ENCODE assay signal across 8 mouse cellular contexts in the genomic region with DNA sequence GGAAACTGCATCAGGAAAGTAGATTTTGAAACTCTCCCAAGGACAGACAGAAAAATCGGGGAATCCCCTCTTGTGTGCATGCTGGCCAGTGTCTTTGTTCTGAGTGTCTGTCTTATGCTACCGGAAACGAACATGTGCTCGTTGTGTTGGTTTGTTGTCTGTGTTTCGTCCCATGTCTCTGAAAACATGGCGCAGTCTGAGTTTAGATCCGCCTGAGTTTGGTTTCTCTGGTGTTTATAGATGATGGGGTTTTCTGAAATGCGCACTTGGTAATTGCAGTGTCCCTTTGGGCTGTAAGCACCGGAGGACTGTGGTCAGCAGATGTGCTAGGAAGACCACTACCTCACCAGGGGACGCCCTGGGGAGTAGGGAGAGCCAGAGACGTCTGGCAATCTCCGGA. TPM values are rescaled to one million over a fixed set of nuclear protein-coding genes. Genes with fewer than 3 reads are reported as not detected.
DNase-seq lines count a peak whose midpoint lies in the region; ATAC-seq and TF ChIP-seq lines count a peak whose summit lies in the region.

No protein-coding gene starts in this region.

- TF ChIP-seq POLR2A in small intestine, adult 2 months (IDR thresholded peaks at IDR 0.05; ENCODE audit: low read depth, low read length): no peak

- no peaks in the 10 kb centered on the region for H3K9me3 ChIP-seq in liver, embryonic 14.5 days (ENCODE audit: control insufficient read depth, low read length)

- 6% methylated on average over 12 of the region's 12 CpGs for WGBS in liver, embryonic 14.5 days (ENCODE audit: insufficient replicate concordance)
- WGBS in small intestine, adult 2 months: 12% methylated on average over 12 of the region's 12 CpGs

- intact Hi-C loops in heart, postnatal 36 days (cut with DNase I): no loop called here

- peak overlapping the region; percentile 35 to 64 for H3K4me3 ChIP-seq in liver, embryonic 14.5 days (ENCODE audit: insufficient read depth in 1 of 2, low read depth in 2 of 2, low read length in 2 of 2)
- H3K4me3 ChIP-seq in small intestine, adult 2 months (ENCODE audit: low read depth, low read length): peak overlapping the region; percentile 61

- no peak for TF ChIP-seq EP300 in liver, embryonic 14.5 days (IDR thresholded peaks at IDR 0.05; ENCODE audit: low read depth)

- H3K27ac ChIP-seq in liver, embryonic 14.5 days: no peak overlapping the region
- H3K27ac ChIP-seq in small intestine, adult 2 months (ENCODE audit: insufficient read depth, low read depth, low read length): peak overlapping the region; percentile 80

- peak overlapping the region; percentile 54 for H3K4me2 ChIP-seq in liver, embryonic 14.5 days (ENCODE audit: low read depth)

- H3K27me3 ChIP-seq in liver, embryonic 14.5 days (ENCODE audit: control insufficient read depth, insufficient read depth, low read length): no peaks in the 10 kb centered on the region
- no peaks in the 10 kb centered on the region for H3K27me3 ChIP-seq in small intestine, adult 2 months (ENCODE audit: control insufficient read depth, insufficient read depth, low read length)

- H3K36me3 ChIP-seq in liver, embryonic 14.5 days (replicated peaks; ENCODE audit: control insufficient read depth, insufficient read depth, low read depth): no peaks in the 10 kb centered on the region
- no peaks in the 10 kb centered on the region for H3K36me3 ChIP-seq in small intestine, adult 2 months (ENCODE audit: control insufficient read depth, insufficient read depth, low read length)

- H3K4me1 ChIP-seq in liver, embryonic 14.5 days (replicated peaks; ENCODE audit: control insufficient read depth in 2 of 2, insufficient read depth in 2 of 2, low read length in 1 of 2): 0 out of 4 replicates have a peak, but pooled peaks cover 0 to 4% of the 10 kb centered on the region in 2 experiments
- H3K4me1 ChIP-seq in small intestine, adult 2 months (ENCODE audit: control insufficient read depth, insufficient read depth, insufficient read length, low read length): no peaks in the 10 kb centered on the region

- no peak for ATAC-seq in liver, embryonic 14.5 days (ENCODE audit: insufficient read depth)

- no peak for TF ChIP-seq CTCF in liver, embryonic 14.5 days (IDR thresholded peaks at IDR 0.05; ENCODE audit: low read depth)
- no peak for TF ChIP-seq CTCF in small intestine, adult 2 months (IDR thresholded peaks at IDR 0.05; ENCODE audit: extremely low read depth, insufficient read length, insufficient replicate concordance, low read depth, low read length)

- DNase-seq in ovary, postnatal 14 days (ENCODE audit: low spot score): peak; percentile 2
- no peak for DNase-seq in ovary, adult 18-20 months (ENCODE audit: low spot score)
- peak; percentile 58 for DNase-seq in embryo, embryonic 9.5 days (ENCODE audit: extremely low spot score)
- peak; percentile 9 to 26 for DNase-seq in heart, postnatal 36 days
- DNase-seq in liver, embryonic 14.5 days (ENCODE audit: low read depth in 3 of 3, low spot score in 3 of 3): no peak
- no peak for DNase-seq in gastrocnemius, adult 8-10 months (ENCODE audit: low spot score in 2 of 2)
- DNase-seq in urinary bladder, postnatal 14 days (ENCODE audit: low spot score): no peak

- H3K9ac ChIP-seq in liver, embryonic 14.5 days (replicated peaks): no peak overlapping the region; the same call in 1 of the 2 replicates

RNA-seq across cellular contexts. Expression of gene Ms4a5, which starts 9.3 kb away (rescaled TPM):
- not detected for total RNA-seq in heart, postnatal 36 days (2021)
- not detected in 2 replicates for polyA plus RNA-seq in liver, embryonic 14.5 days (2012; rRNA removed)
- not detected in 2 replicates for polyA plus RNA-seq in liver, embryonic 14.5 days (2014; fragmentation: Nextera tagmentation; extraction: Ambion mirVana)
- polyA plus RNA-seq in small intestine, adult 2 months (2012; rRNA removed): not detected in 2 replicates
- not detected for total RNA-seq in gastrocnemius, adult 8-10 months (2022)

RNA-seq across cellular contexts. Expression of gene Ms4a14, which starts 21.3 kb away (rescaled TPM):
- total RNA-seq in heart, postnatal 36 days (2021): under 1 TPM in 1 of 2 experiments, not detected in 1; 0.05 TPM
- 0.02 TPM in 2 replicates for polyA plus RNA-seq in liver, embryonic 14.5 days (2012; rRNA removed)
- not detected in 2 replicates for polyA plus RNA-seq in liver, embryonic 14.5 days (2014; fragmentation: Nextera tagmentation; extraction: Ambion mirVana)
- polyA plus RNA-seq in small intestine, adult 2 months (2012; rRNA removed): 0.05 and 0.10 TPM in 2 replicates
- total RNA-seq in gastrocnemius, adult 8-10 months (2022): not detected

RNA-seq across cellular contexts. Expression of gene Ms4a1, which starts 26.9 kb away (rescaled TPM):
- total RNA-seq in heart, postnatal 36 days (2021): under 1 TPM; 0.47 to 0.76 TPM
- polyA plus RNA-seq in liver, embryonic 14.5 days (2012; rRNA removed): not detected in 2 replicates
- not detected in 2 replicates for polyA plus RNA-seq in liver, embryonic 14.5 days (2014; fragmentation: Nextera tagmentation; extraction: Ambion mirVana)
- polyA plus RNA-seq in small intestine, adult 2 months (2012; rRNA removed): 0.14 and 0.52 TPM in 2 replicates
- not detected for total RNA-seq in gastrocnemius, adult 8-10 months (2022)

RNA-seq across cellular contexts. Expression of gene Ms4a7, which starts 43.0 kb away (rescaled TPM):
- total RNA-seq in heart, postnatal 36 days (2021): 1 to 10 TPM; 1.1 to 1.8 TPM
- polyA plus RNA-seq in liver, embryonic 14.5 days (2012; rRNA removed): 0.48 and 0.61 TPM in 2 replicates
- polyA plus RNA-seq in liver, embryonic 14.5 days (2014; fragmentation: Nextera tagmentation; extraction: Ambion mirVana): 0.75 and 1.4 TPM in 2 replicates
- polyA plus RNA-seq in small intestine, adult 2 months (2012; rRNA removed): 0.91 and 1.0 TPM in 2 replicates
- total RNA-seq in gastrocnemius, adult 8-10 months (2022): under 1 TPM in 2 of 4 experiments, not detected in 2; 0.36 to 0.63 TPM

Comparison
In these comparisons a context has a peak if more than half of its experiments do, and no peak if none do; other contexts are left out.
1. DNase-seq: peak in ovary, postnatal 14 days (single experiment), embryo, embryonic 9.5 days (single experiment) and heart, postnatal 36 days (2 of 2); none in ovary, adult 18-20 months (single experiment), liver, embryonic 14.5 days (0 of 3), gastrocnemius, adult 8-10 months (0 of 2) and urinary bladder, postnatal 14 days (single experiment).